Mouse (Mus musculus) gastrocnemius, postnatal 14 days (tissue): Measurements from ENCODE around the gene Chchd3. TPM values are rescaled to one million over a fixed set of nuclear protein-coding genes. Genes with fewer than 3 reads are reported as not detected.

ENCODE experiments used
- DNase-seq: peaks from one replicate; pipeline ENCODE4 v3.0.0; 2021; ENCODE audit warnings: mixed read lengths
- intact Hi-C: fragments of 180-260 bp; cut with DNase I; formaldehyde crosslinking; loops from one replicate; pipeline ENCODE4 v1.15.1; 2025; ENCODE audit warnings: low total_unique reads
- total RNA-seq, 2 experiments: library from RNA; stranded (reverse); gene quantifications; 2 replicates each; pipeline ENCODE4 v1.2.3; 2021

Chchd3 gene
- total RNA-seq, 2 experiments from 2014 or later = 292 to 315 TPM

DNA sequence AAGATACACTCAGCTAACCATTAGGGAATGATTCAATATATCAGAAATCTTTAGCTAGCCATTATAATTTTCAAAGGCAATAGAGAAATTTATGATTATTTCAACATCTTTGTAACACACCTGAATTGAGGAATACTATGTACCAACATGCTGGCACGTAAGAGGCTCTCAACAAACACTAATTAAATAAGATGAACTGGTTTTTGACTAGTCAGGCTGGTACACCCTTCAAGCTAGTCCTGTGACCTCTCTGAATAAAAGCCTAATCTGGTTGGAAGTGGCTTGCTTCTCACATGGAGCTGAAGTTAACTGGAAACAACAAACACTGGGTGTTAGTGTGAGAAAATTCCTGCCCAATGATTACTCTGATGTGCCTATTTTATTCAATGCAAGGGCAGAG, 115.1 kb downstream of the Chchd3 start:
- intact Hi-C loops = no loop called here
- no peak for DNase-seq

DNA sequence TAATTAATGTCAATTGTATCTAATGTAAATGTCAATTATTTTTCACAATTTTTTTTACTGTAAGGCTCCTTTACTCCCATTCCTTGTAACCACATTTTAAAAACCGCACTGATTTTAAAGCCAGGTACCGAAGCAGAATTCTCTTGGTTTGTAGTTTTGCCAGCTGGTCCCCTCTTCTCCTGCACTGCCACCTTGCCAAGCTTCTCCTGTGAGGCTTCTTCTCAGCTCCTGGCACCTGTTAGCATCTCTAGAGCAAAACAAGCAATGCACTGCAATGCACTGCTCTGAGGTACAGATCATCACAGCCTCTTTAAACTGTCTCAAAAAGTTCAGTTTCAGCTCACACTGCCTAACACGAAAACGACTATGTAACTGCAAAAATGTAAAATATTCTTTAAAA, 116.4 kb downstream of the Chchd3 start:
- no peak for DNase-seq
- intact Hi-C loops = no loop called here

DNA sequence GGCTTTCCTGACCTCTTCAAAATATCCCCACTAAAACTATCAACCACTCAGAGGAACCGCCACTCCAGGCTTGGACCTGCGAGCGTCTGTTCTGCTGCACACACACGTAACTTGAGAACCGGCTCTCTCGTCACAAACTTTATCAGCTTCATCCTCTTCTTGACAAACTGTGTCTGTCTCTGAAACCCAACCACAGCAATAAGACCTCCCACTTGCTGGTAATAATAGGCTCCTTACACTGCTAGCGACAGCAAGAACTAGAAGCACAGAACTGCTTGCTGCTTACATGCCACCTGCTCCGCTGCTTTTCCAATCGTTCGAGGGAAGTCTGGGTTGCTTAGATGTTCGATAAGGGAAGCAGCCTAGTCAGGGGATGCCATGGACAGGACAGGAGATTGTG, 119.8 kb downstream of the Chchd3 start:
- intact Hi-C loops = no loop called here
- DNase-seq = no peak

DNA sequence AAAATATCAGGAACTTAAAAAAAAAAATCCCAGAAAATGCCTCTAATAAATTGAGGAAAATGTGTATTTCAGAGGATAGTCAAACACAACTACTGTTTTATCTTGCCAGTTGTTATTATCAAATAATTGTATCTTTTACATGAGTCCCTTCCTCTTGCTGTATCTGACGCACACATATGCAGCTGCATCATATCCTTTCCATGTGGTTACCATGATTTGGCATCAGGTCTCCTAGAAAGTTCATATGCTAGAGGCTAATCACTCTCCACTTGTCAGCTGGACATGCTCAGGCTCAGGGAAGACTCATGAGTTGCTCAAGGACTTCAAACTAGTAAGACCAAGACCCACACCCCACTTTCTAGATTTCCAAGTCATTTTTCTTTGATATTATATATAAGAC, 122.4 kb downstream of the Chchd3 start:
- intact Hi-C loops = no loop called here
- DNase-seq = no peak

DNA sequence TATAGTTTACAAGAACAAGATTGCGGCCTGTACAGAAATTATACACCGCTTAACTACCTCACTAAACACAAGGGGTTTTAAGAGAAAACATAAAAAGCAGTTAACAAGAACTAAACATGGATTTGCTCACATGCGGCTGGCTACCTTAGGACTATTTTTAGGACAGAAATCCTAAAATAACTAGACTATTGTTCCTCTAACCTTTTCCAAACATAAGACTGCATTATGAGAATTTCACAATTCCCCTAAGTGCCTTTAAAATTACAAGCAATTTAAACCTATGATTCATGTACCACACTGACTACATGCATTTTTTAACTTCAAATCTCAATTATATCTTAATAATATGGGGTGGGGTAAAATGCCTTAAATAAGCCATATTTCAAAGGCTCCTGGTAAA, 123.3 kb downstream of the Chchd3 start:
- no peak for DNase-seq
- intact Hi-C loops = no loop called here

DNA sequence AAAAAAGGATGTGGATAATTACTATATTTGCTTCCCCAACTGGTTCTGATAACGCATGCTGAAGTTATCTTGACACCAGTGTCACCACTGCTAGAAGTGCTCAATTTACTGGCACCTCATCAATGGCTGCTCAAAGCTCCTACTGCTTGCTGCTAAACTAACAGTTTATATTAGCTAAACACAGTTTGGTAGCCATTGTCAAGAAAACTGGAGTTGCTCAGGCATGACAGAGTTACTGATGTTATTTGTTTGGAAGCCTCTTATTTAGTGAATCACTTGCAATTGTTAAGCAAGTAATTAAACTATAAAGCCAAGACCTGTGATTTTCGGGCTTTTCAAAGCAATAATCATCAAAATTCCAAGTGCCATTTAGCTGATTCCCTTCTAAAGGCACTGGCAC, 123.7 kb downstream of the Chchd3 start:
- DNase-seq = no peak
- intact Hi-C loops = no loop called here

DNA sequence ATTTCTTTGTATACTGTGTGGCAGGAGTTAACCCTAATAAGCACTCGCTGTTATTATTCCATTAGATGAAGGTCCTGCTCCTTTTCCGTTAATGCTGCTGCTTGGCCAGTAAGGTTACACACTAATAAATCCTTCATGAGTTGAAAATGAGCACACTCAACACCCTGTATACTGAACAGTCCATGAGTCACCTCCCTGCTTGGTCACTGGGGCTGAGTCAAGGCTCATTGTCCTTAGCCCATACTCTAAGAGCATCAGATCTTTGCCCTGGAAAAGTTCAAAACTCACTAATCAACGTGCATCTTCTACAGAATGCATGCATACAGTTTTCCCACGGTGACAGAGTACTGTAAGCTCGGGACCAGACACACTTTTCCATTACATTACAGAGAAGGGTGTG, 124.5 kb downstream of the Chchd3 start:
- intact Hi-C loops = no loop called here
- DNase-seq = no peak

DNA sequence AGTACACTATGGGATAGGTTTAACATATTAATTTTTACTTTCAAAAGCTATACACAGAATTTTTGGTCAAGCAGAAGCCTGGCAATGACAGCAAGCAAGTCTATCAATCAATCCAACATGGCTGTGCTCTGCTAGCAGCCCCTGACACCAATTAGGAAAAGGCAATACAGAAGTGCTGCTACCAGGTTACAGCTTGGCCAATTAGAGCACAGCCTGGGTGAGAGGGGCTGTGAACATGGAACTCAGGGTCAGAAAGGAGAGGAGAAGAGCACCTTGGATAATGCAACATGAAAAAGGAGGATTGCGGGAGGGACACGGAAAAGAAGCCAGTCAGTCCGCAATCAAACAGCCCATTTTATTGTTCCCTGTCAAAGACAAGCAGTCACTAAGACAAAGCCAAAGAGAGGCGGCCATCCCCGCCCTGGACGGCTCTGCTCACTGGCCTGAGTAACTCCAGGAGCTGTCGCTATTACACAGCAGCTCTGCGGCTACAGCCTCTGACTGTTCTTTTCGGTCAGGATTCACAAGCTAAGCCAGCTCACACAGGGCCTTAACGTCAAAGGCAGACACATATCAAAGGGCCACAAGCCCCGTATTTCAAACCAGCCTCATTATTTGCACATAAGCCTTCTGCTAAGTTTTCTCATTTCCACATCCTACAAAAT, 128.8 kb downstream of the Chchd3 start:
- DNase-seq = no peak
- intact Hi-C loops = no loop called here

DNA sequence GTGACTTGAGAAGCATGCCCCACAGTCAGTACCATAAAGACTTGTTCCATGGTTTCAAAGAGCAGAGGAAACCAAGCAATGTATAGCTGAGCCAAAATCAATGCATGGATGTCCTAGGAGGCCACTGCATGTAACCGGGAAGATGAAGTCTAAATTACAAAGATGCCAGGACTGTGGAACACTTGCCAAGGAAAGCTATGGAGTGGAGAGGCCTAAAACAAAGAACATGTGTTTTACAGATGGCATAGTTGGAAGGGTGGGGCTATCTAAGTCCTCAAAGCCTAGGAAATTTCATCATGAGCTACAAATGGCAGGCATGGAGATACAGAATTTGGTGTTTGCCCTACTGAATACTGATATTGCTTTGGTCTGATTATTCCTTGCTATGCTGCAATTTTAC, 137.7 kb downstream of the Chchd3 start:
- no peak for DNase-seq
- intact Hi-C loops = no loop called here

DNA sequence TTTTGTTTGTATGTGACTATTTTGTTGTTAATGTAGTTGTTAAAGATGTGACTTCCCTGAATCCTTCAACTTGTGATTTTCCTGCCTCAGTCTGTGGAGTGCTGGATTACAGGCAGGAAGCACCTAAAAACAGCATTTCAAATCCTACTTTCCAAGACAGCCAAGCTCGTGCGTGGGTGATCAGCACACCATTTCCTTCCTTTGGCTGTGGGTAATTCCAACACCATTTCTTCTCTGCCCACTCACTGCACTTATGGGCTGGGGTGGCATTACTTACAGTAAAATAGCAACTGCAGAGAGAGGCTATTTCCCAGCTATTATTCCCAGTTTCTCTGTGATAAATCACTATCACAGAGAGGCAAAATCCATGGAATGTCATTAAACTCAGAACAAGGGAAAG, 140.0 kb downstream of the Chchd3 start:
- intact Hi-C loops = no loop called here
- no peak for DNase-seq

DNA sequence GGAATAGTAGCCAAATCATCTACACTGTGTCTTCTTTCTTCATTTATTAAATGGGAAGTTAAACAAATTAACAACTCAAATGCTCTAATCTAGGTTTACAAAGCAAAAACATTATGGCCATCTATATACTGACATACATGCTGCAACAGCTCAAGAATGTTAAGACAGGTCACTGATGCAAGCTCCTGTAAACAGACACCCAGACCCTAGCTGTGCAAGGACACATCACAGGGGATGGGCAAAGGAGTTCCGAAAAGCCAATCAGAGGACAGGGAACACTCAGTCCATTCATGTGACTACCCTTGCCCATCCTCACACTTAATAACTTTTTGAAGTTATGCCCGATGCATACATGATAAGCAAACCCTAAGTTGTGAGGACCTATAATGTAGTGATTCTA, 149.4 kb downstream of the Chchd3 start:
- intact Hi-C loops = no loop called here
- no peak for DNase-seq

DNA sequence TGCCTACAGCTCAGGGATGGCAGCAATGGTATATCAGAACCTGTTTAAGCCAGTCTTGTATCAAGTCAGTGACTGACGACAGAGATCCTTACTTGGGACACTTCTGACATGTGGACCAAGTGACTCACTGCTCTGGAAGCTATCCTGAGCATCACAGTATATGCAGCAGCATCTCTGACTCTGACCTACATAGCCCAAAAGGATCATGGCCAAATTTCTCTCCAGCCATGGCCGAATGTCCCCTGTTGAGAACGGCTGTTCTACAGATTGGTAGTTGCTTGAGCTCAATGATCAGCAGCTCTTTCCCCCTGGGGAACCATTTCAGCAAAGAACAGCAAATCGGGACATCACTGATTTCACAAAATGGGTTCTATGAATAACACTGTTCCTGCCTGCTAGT, 161.0 kb downstream of the Chchd3 start:
- DNase-seq = no peak
- intact Hi-C loops = no loop called here

DNA sequence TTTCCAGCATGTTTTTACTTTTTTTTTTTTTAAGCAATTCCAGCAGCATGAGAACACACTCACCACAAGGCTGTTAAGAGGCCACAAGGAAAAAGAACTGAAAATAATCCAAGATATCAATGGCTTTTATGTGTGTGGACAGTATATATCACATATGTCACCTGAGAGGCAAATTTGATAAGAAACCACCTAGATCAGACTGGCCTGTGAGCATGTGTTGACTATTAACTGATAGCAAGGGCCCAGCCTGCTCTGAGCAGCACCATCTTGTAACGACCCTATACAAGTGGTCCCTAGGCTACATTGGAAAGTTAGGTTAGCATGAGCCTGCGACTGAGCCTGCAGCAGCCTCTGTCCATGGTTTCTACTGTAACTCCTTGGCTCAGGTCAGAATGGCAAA, 166.0 kb downstream of the Chchd3 start:
- no peak for DNase-seq
- intact Hi-C loops = no loop called here

DNA sequence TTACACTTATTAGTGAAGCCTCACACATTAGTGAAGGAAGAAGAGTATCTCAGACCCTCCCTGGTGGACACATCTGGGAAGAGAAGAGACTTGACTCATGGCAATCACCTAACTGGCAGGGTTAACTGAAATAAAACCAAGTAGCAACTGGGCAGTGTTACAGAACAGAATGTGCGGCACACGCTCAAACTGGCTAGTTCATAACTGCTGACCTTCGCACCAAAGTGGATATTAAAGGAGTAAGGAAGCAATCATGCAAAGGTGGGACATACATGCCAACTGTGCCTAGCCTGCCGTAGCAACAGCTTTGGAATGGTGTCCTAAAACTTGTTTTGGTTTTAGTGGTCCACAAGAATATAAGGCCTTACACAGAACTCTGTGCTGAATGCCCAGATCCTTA, 169.3 kb downstream of the Chchd3 start:
- no peak for DNase-seq
- intact Hi-C loops = no loop called here

DNA sequence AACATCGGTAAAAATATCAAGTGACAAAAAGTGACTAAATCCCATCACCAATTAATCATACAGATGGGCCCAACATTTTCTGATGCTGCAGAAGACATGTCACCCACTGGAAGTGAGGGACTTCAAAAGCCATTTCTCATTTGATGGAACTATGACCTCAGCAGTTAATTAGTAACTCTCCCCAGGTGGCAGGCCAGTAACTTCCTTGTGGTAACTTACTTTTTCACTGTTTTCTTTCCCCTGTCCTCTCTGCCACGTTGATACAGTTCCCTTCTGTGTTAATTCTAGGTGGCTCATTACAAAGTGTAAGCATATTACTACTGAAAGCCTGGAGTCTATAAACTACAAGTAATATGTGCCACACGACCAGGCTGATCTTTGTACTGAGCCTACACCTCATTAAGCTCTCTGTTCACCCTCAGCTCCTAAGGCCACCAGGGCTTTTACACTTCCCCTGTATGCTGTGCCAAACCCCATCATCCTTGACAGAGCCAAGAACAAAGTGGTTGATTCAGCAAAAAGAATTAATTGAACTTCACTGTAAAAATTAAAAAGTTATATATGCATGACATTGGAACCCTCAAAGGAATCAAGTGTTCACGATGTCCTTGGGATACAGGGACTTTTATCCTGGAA, 171.0 kb downstream of the Chchd3 start:
- intact Hi-C loops = no loop called here
- no peak for DNase-seq

DNA sequence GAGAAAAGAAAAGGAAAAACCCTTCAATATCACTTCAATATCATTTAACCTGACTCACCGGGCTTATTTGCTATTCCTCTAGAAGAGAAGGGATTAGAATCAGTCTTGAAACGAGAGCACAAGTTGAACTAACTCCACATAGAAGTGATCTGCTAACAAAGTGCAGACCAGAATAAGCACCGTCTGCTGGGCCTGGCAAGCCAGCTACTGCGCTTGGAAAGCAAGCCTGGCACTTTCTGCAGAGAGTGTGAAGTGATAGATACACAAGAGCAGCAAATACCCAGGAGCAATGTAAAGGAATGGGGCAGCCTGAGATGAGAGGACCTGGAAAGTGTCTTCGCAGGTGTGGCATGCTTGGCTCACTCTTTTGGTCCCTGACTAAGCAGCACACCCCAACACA, 181.5 kb downstream of the Chchd3 start:
- intact Hi-C loops = no loop called here
- DNase-seq = no peak

DNA sequence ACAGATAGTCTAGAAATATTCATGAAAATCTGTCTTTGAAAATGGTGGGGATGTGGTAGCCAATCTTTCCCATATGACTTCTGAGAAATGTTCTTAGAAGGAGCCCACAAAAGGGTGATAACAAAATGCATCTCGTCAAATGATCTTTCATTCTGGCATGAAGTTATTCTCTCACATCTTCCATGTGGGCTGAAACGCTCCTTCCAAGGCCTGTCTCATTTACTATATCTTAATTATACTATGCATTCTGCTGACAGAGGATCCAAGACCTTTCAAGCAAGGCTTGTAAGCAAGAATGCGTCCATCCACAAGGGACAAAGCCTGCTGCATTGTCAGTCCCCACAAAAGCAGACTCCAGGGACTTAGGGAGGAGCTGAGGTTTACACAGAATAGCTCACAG, 185.9 kb downstream of the Chchd3 start:
- intact Hi-C loops = no loop called here
- DNase-seq = no peak

DNA sequence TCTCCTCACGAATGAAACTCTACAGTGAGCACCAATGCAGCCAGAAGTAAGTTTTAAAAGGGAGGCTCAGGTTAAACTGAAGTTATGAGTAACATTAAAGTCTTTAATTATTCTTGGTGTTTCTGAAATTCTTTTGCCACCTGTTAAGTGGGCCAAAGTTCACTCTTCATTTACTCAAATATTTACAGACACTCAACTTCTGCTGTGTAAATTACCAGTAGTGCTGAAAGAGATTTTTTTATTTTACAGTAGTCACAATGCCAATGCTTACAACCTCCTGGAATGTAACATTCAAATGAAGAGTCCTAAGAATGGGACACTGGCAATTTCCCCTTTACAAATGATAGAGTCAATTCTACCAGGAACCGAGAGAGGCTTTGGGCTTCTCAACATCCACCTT, 187.3 kb downstream of the Chchd3 start:
- DNase-seq = no peak
- intact Hi-C loops = no loop called here

DNA sequence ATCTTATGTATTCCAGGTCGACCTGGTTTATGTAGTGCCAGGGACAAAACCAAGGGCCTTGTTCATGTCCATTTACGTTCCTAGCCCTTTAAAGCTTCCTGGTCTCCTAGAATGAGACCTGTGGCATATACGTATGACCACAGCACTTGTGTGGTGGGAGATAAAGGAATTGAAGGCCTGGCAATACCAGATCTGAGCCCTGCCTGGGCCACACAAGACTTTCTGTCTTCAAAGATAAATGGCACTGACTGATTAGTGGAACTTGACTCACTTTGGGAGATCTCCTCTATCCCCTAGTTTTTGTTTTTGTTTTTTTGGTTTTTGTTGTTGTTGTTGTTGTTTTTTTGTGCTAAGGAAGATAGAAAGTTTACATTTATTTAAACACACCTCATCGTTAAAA, 209.1 kb downstream of the Chchd3 start:
- DNase-seq = no peak
- intact Hi-C loops = no loop called here

DNA sequence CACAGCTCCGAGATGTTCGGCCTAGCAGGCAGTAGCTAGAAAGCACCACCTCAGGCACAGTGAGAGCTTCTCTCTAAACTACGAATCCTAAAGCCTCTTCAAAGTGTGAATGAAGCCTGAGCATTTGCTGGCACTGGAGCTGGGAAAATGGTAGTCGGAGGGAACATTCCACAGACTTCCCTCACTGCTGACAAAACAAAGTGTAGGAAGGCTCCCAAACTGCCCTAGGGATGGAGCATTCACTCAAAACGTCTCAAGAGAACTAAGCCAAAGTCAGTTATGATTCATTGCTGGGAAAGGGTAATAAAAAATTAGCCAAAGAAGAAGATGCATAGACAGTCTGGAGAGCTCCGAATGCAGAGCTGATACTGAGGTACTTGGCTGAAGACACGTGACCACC, 211.1 kb downstream of the Chchd3 start:
- intact Hi-C loops = no loop called here
- DNase-seq = no peak

DNA sequence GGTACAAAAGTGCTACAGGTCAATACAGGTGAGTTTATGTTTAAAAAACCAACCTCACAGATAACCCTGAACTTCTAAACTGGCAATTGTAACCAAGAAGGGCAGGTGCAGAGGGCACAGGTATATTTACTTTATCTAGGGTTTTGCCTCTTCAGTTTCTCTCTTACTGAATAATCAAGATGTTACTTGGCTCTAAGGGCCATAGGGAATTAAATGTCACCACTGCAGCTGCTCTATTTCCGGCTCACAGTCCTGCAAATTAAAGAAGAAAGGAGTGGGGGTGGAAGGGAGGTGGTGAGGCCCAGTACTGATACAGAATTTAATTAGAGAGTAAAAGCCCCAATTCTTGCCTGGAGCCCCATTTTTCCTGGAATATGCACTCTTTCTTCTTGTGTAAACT, 214.6 kb downstream of the Chchd3 start:
- intact Hi-C loops = no loop called here

DNA sequence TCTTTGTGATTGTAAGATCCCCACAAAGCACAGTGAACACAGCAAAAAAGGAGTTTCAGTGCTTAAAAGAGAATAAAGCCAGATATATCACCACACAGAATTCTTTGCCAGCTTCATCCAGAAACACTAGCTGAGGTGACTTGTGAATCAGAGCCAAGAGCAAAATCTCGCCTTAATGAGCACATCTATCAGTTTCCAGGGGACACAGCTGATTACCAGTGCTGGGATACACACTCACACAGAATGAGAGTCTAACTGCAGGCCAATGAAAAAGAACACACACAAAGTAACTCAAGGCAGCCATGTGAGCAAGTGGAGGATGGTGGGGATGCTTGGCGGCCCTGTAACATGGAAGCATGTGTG, 222.1 kb downstream of the Chchd3 start:
- no peak for DNase-seq

More for the DNA sequence above, 214.6 kb downstream of the Chchd3 start:
- DNase-seq = no peak

More for the DNA sequence above, 222.1 kb downstream of the Chchd3 start:
- intact Hi-C loops = no loop called here
